Mouse (Mus musculus): ENCODE measurements at regions not wholly inside any gene's neighbourhood (a gene's known extent, or its start where the extent isn't known, plus 50 kb on each side); places are given as distances from the start of the nearest gene placed in this dataset.

- TF ChIP-seq CTCF (IDR thresholded peaks at IDR 0.05; ENCODE audit: control insufficient read depth, insufficient read depth, insufficient replicate concordance, low read depth, low read length) (no peak), POLR2A (IDR thresholded peaks at IDR 0.05; ENCODE audit: control insufficient read depth, low read depth, low read length) (no peak)
Observed at GRCm38 (mm10) chr7:39675124-39675846, 157.7 kb downstream of the Zfp619 start.
